Mouse (Mus musculus) frontal cortex, postnatal 14 days (tissue): ENCODE results near the gene Wdr26.

Source experiments
- DNase-seq, 2 experiments: peaks; one replicate each; pipeline ENCODE4 v3.0.0; 2022; ENCODE audit warnings: low spot score in 2 of 2

Gene Wdr26

DNA sequence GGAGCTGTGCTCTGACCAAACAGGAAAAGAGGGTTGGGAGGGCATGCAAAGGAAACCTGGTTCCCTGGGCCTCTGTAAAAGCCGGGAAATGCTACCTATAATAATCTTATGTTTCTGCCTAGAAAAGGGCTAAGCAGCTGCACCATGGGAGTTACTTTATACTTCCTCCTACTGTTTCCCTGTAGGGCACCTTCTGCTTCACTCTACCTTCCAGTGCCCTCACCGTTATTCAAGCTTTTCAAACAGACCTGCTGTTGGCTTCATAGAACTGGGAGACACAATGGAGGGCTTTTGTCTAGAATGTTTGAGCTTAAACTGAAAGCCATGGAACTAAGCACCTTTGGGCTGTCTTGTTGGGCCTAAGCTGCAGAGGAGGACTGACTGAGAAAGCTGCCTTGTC, 44.0 kb downstream of the Wdr26 start:
- DNase-seq = no peak

DNA sequence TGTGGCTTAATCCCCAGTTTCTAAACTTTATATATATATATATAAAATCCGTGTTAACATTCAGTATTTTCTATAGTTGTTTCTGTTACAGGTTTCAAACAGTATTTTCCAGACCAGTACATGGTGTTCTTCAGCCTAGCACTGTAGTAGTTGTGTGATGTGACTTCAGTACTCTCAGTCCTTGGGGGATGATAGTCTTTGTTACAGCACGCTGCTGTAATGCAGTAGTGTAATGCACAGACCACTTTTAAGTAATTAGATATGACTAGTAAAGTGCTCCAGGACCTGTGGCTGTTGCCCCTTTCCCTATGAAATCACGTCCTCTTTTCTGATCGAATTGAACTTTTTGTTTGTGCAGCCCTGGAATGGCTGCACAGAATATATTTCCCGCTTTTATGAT, 60.3 kb downstream of the Wdr26 start:
- DNase-seq = no peak

- DNase-seq = peak; percentile 79 to 86
Measured at GRCm38 (mm10) chr1:181150827-181151534, 60.8 kb downstream of the Wdr26 start.

DNA sequence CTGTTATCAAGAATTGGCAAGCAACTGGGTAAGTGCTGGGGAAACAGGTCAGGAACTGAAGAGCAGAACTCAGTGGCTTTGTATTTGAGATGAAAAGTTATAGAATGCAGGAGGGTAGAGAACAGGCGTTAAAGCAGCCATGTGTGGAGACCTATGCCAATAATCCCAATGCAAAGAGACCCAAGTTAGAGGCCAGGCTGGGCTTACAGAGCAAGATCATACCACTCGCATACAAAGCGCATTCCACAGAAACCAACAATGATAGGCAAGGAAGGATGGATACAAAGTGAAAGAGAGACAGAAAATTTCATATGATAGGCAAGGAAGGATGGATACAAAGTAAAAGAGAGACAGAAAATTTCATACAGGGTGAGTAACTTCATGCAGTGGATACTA, 61.4 kb downstream of the Wdr26 start:
- DNase-seq = no peak

DNA sequence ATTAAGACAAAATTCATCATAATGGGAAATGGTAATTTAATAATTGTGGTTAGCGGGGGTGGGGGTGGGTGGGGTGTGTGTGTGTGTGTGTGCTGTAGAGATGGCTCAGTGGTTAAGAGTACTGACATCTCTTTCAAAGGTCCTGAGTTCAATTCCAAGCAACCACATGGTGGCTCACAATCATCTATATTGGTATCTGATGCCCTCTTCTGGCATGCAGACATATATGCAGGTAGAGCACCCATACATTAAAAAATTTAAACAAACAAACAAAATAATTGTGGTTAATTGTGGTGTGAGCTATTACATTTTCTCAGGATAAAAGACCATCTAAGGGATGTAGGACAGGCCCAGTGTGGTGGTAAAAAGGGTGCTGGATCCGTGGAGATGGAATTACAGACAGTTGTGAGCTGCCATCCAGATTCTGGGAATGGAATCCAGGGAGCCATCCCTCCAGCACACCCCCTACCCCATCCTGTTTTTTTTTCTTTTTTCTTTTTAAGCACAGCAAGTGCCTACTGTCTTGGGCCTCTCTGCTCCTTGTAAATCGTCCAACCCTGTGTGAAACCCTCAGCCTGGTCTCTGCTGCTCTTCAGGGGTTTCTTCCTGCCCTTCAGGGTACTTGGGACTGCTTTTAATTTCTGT, 62.3 kb downstream of the Wdr26 start:
- DNase-seq = no peak

DNA sequence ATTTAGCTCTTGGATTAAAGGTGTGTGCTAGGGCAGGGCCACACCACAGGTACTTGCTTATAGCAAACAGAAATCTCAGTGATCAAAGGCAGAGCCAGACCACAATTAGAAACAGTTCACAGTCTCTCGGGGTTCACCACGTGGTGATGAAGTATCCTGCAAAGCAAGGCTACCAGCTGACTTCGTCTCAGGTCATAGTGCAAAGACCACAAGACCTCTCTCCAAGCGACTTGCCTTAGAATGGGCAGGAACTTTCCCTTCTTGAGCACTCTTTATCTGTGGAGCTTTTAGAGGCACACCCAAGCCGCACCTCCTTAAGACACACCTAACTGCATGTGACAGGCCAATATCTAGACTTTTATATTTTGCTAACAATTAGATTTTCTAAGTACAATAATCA, 63.3 kb downstream of the Wdr26 start:
- no peak for DNase-seq

- DNase-seq = no peak
Measured at GRCm38 (mm10) chr1:181146187-181146586, 65.6 kb downstream of the Wdr26 start.

DNA sequence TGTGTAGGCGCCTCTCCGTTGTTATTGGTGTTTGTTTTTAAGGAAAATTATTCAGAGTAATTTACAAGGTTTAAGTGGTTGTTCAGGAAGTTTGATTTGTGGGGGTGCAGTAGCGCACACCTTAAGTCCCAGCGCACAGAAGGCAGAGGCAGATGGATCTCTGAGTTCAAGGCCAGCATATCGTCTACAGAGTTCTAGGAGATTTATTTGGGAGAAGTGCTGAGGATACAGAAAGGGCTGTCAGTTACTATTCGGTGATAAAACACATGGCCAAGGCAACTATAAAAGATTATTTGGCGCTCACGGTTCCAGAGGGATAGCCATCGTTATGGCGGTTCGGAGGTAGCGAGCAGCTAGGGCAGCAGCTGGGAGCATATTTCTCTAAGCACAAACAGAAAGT, 66.8 kb downstream of the Wdr26 start:
- no peak for DNase-seq

DNA sequence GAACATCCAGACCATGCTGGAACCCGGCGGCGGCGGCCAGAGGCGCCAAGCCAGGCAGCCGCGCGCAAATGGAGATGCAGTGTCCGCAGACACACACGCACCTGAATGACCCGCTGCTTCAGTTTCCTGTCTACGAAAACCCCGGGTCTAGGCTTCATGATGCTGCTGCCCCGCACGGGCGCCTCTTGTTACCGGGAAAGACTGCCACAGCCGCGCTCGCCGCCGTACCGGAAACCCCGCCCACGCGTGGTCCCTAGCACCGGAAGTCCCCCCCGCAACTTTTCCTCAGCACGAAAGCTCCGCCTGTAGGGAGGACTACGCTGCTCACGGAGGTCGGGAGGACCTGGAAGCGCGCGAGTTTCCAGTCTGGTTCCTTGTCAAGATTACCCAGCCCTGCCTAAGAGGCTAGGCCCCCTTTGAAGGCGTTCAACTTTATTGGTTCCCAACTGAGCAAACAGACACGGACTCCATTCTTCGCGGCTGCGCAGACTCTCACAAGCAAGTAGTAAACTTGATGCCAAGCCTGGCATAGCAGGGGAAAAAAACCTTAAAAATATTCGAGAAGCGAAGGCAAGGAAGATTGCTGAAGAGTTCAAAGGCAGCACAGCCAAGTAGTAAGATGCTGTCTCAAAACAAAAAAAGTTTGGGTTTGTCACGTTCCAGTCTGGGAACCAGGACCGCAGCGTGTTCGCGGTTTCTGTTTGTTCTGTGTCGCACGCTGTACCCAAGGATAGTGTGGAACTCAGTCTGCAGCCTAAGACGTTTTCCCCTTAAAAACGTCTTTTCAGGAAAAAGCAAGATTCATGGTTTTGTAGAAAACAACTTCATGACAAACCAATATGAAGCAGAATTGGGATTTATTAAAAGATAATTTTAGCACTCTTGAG, 67.6 kb downstream of the Wdr26 start, which contains the start of the genes Nvl and Cnih4:
Nvl (minus strand) TSS at position 255 of the 887 bp plus-strand sequence.
Cnih4 (plus strand) TSS at position 744 of the 887 bp plus-strand sequence.
- peak; percentile 90 for DNase-seq

DNA sequence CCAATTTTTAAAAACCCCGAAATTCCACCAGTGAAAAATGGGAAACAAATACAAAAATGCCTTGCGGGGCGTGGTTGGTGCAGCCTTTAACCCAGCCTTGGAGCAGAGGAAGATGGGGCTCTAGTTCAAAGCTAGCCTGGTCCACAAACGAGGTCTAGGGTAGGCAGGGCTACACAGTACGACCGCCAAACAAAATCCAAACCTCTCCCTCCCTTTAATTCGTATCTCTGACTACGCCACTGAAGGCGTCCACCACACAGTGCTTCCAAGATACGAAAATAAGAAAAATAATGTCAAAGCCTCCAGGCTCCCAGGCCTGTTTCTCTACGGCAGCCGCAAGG, 68.2 kb downstream of the Wdr26 start:
- DNase-seq = no peak

GRCm38 (mm10) chr1:181138730-181139129, 73.1 kb downstream of the Wdr26 start:
- DNase-seq = no peak

GRCm38 (mm10) chr1:181131915-181132314, 79.9 kb downstream of the Wdr26 start:
- DNase-seq = no peak

- DNase-seq = no peak
Measured at GRCm38 (mm10) chr1:181126766-181127165, 85.0 kb downstream of the Wdr26 start.

GRCm38 (mm10) chr1:181125916-181126315, 85.9 kb downstream of the Wdr26 start:
- no peak for DNase-seq

DNA sequence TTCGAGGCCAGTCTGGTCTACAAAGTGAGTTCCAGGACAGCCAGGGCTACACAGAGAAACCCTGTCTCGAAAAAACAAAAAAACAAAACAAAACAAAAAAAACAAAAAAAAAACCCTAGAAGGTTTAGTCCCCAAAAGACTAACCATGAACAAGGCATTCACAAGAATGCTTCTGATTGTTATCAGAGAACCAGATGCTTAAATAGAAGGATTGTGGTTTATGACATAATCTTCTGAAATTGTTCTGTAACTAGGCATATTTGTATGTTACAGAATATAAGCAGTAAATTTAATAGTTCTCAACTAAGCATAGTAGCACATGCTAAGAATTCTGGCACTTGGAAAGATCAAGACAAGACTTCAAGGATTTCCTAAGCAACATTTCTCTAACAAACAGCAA, 87.7 kb downstream of the Wdr26 start:
- DNase-seq = no peak
